Mouse (Mus musculus): ENCODE measurements around the gene Ifi206.
"Not testable (repeated sequence)": the region's sequence is repeated elsewhere in the genome, so short reads cannot be mapped to it uniquely, and the experiment has no call there.

The Ifi206 gene

GRCm38 (mm10) chr1:173490812-173491480 is at the start of gene Ifi206:
TSS of gene Ifi206 (minus strand) at chr1:173491041.
- not testable (repeated sequence) for DNase-seq (ENCODE audit: low spot score in 2 of 2)

GRCm38 (mm10) chr1:173535791-173536190 is 45.0 kb upstream of the Ifi206 start, which contains the start of gene Ifi214:
TSS of gene Ifi214 (minus strand) at chr1:173535957.
- not testable (repeated sequence) for DNase-seq (ENCODE audit: low spot score in 2 of 2)

- DNase-seq (ENCODE audit: low spot score in 2 of 2) = no peak
Observed at GRCm38 (mm10) chr1:173521452-173521851, 30.6 kb upstream of the Ifi206 start.

GRCm38 (mm10) chr1:173510595-173510994 is 19.8 kb upstream of the Ifi206 start:
- DNase-seq (ENCODE audit: low spot score in 2 of 2) = not testable (repeated sequence)

GRCm38 (mm10) chr1:173491483-173491882 is 642 bp upstream of the Ifi206 start:
- DNase-seq (ENCODE audit: low spot score in 2 of 2) = not testable (repeated sequence)

- DNase-seq (ENCODE audit: low spot score in 2 of 2) = not testable (repeated sequence)
Observed at GRCm38 (mm10) chr1:173481182-173481574, 9.7 kb downstream of the Ifi206 start.

GRCm38 (mm10) chr1:173480399-173481181 is 10.3 kb downstream of the Ifi206 start:
- DNase-seq (ENCODE audit: low spot score in 2 of 2) = not testable (repeated sequence)

GRCm38 (mm10) chr1:173456761-173457160 is 34.1 kb downstream of the Ifi206 start:
- no peak for DNase-seq (ENCODE audit: low spot score in 2 of 2)

GRCm38 (mm10) chr1:173456139-173456754 is 34.6 kb downstream of the Ifi206 start:
- DNase-seq (ENCODE audit: low spot score in 2 of 2) = no peak

GRCm38 (mm10) chr1:173451665-173452064 is 39.2 kb downstream of the Ifi206 start:
- no peak for DNase-seq (ENCODE audit: low spot score in 2 of 2)

- no peak for DNase-seq (ENCODE audit: low spot score in 2 of 2)
Observed at GRCm38 (mm10) chr1:173450621-173451020, 40.2 kb downstream of the Ifi206 start.

- DNase-seq (ENCODE audit: low spot score in 2 of 2) = no peak
Observed at GRCm38 (mm10) chr1:173447067-173447466, 43.8 kb downstream of the Ifi206 start.

- no peak for DNase-seq (ENCODE audit: low spot score in 2 of 2)
Observed at GRCm38 (mm10) chr1:173443061-173443460, 47.8 kb downstream of the Ifi206 start.

- DNase-seq (ENCODE audit: low spot score in 2 of 2) = no peak
Observed at GRCm38 (mm10) chr1:173441210-173441609, 49.6 kb downstream of the Ifi206 start.

- DNase-seq (ENCODE audit: low spot score in 2 of 2) = no peak
Observed at GRCm38 (mm10) chr1:173440681-173441080, 50.2 kb downstream of the Ifi206 start.

- DNase-seq (ENCODE audit: low spot score in 2 of 2) = no peak
Observed at GRCm38 (mm10) chr1:173437161-173437953, 53.5 kb downstream of the Ifi206 start.

- no peak for DNase-seq (ENCODE audit: low spot score in 2 of 2)
Observed at GRCm38 (mm10) chr1:173432411-173432810, 58.4 kb downstream of the Ifi206 start.

GRCm38 (mm10) chr1:173429995-173430699 is 60.7 kb downstream of the Ifi206 start:
- DNase-seq (ENCODE audit: low spot score in 2 of 2) = no peak

- DNase-seq (ENCODE audit: low spot score in 2 of 2) = no peak
Observed at GRCm38 (mm10) chr1:173427385-173427784, 63.5 kb downstream of the Ifi206 start.

GRCm38 (mm10) chr1:173426345-173426744 is 64.5 kb downstream of the Ifi206 start:
- DNase-seq (ENCODE audit: low spot score in 2 of 2) = no peak

GRCm38 (mm10) chr1:173420374-173420773 is 70.5 kb downstream of the Ifi206 start:
- DNase-seq (ENCODE audit: low spot score in 2 of 2) = no peak

Data from right cerebral cortex, postnatal 36 days (tissue).